Mouse (Mus musculus) cerebellum, adult 2 months (tissue): ENCODE results near the gene Zranb2.

Experiments used
- CTCF ChIP-seq: fragments of 200-500 bp; IDR thresholded peaks from 2 replicates; pipeline ENCODE4 v1.5.1; 2011; ENCODE audit warnings: low read depth, mild to moderate bottlenecking, control low read depth, low read length, moderate library complexity, borderline replicate concordance; ENCODE audit not compliant: insufficient read depth
- POLR2A ChIP-seq: fragments of 200-500 bp; IDR thresholded peaks from 2 replicates; pipeline ENCODE4 v1.6.1; 2011; ENCODE audit warnings: low read length, control low read depth, borderline replicate concordance; ENCODE audit not compliant: insufficient read depth

DNA sequence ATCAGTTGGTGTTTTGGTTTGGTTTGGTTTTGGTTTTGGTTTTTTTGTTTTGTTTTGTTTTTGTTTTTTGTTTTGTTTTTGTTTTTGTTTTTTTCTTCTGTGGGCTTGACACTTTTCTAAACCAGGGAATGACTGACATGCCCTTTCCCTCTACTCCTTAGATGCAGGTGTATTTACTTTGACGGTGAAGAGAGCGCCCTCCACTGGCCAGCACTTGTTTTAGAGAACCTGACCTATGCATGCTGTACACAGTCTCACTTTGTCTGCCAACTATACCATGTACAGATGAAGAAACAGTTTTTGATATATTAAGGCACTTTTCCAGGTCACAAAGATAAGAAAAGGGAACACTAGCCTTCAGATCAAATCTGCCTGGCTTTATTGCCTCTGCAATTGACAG lies 47.8 kb downstream of the Zranb2 start:
- TF ChIP-seq CTCF = no peak
- TF ChIP-seq POLR2A = no peak
